Mouse (Mus musculus): ENCODE results near the gene Tmem151b. TPM values are rescaled to one million over a fixed set of nuclear protein-coding genes. Genes with fewer than 3 reads are reported as not detected.

Tmem151b gene
- polyA plus RNA-seq, 1 experiment from 2014 or later: 1.0 TPM

DNA sequence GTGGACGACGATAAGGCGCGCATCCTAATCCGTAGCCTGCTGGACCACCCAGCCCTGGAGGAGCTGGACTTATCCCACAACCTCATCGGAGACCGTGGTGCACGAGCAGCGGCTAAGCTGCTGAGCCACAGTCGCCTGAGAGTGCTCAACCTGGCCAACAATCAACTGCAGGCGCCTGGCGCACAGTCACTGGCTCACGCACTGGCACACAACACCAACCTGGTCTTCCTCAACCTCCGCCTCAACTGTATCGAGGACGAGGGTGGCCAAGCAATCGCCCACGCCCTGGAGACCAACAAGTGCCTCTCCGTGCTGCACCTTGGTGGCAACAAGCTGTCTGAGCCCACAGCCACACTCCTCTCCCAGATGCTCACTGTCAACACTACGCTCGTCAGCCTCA lies 9.8 kb downstream of the Tmem151b start:
- H3K4me2 ChIP-seq: no peak overlapping the region
- peaks cover 8% of the 10 kb centered on the region for H3K4me1 ChIP-seq (ENCODE audit: control insufficient read depth, insufficient read depth, low read length)
- WGBS (ENCODE audit: insufficient replicate concordance): 69% methylated on average over 21 of the region's 21 CpGs
- no peaks in the 10 kb centered on the region for H3K36me3 ChIP-seq (ENCODE audit: control insufficient read depth, insufficient read depth, low read length)
- H3K27me3 ChIP-seq (ENCODE audit: control insufficient read depth, insufficient read depth, low read length): peaks cover 92% of the 10 kb centered on the region
- ATAC-seq (replicated peaks; ENCODE audit: insufficient number of reproducible peaks, low FRiP score, low TSS enrichment): no peak
- H3K9me3 ChIP-seq (replicated peaks; ENCODE audit: control insufficient read depth, low read length): no peaks in the 10 kb centered on the region
- no peak overlapping the region for H3K4me3 ChIP-seq (ENCODE audit: low read depth, low read length)
- H3K27ac ChIP-seq (ENCODE audit: low read depth, low read length): no peak overlapping the region
- no peak overlapping the region for H3K9ac ChIP-seq (ENCODE audit: low read depth, low read length)

DNA sequence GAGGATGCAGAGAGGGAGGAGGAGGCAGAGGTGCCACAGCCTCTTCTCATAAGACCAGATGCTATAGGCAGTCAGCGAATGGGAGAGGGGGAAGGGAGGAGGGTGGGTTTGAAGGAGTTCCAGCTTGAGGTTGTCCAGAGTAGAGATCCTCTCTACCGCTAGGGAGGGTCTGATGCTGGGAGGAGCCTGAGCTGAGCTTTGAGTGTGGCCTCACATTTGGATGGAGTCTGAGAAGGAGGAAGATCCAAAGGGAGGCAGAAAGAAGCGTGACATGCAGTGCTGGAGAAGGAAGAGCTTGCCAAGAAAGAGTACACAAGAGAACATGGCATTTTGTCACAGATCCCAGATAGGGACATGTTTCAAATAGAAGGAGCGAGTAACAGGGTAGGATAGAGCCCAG lies 11.1 kb downstream of the Tmem151b start:
- no peak for ATAC-seq (replicated peaks; ENCODE audit: insufficient number of reproducible peaks, low FRiP score, low TSS enrichment)
- Histone ChIP-seq H3K4me3 (ENCODE audit: low read depth, low read length) (no peak overlapping the region), H3K9ac (ENCODE audit: low read depth, low read length) (no peak overlapping the region), H3K27ac (ENCODE audit: low read depth, low read length) (no peak overlapping the region), H3K27me3 (ENCODE audit: control insufficient read depth, insufficient read depth, low read length) (peaks cover 89% of the 10 kb centered on the region), H3K4me2 (no peak overlapping the region), H3K36me3 (ENCODE audit: control insufficient read depth, insufficient read depth, low read length) (no peaks in the 10 kb centered on the region), H3K9me3 (replicated peaks; ENCODE audit: control insufficient read depth, low read length) (no peaks in the 10 kb centered on the region), H3K4me1 (ENCODE audit: control insufficient read depth, insufficient read depth, low read length) (no peaks in the 10 kb centered on the region)
- 58% methylated on average over 4 of the region's 4 CpGs for WGBS (ENCODE audit: insufficient replicate concordance)

DNA sequence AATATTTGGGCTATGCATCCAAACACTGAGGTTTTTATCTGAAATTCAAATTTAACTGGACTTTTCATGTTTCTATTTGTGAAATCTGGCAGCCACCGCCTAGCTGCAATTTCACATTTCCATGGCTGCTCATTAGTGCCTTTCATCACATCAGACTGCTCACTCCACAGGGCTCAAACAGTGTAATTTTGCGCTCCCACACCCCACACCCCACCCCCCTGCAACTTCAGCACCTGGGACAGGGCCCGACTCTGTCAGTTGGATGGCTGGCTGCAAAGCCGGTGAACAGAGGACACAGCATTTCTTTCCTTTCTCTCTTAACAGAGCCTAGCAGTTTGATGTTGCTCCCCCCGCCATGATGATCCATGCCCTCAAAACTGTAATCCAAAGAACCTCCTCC lies 13.2 kb downstream of the Tmem151b start:
- no peak for ATAC-seq (replicated peaks; ENCODE audit: insufficient number of reproducible peaks, low FRiP score, low TSS enrichment)
- H3K27me3 ChIP-seq (ENCODE audit: control insufficient read depth, insufficient read depth, low read length): peaks cover 83% of the 10 kb centered on the region
- no peaks in the 10 kb centered on the region; the same call in 1 of the 2 replicates for H3K4me1 ChIP-seq (ENCODE audit: control insufficient read depth, insufficient read depth, low read length)
- H3K4me3 ChIP-seq (ENCODE audit: low read depth, low read length): no peak overlapping the region
- no peak overlapping the region for H3K27ac ChIP-seq (ENCODE audit: low read depth, low read length)
- no peaks in the 10 kb centered on the region for H3K36me3 ChIP-seq (ENCODE audit: control insufficient read depth, insufficient read depth, low read length)
- no peaks in the 10 kb centered on the region for H3K9me3 ChIP-seq (replicated peaks; ENCODE audit: control insufficient read depth, low read length)
- 8% methylated on average over 5 of the region's 5 CpGs for WGBS (ENCODE audit: insufficient replicate concordance)
- H3K9ac ChIP-seq (ENCODE audit: low read depth, low read length): no peak overlapping the region
- H3K4me2 ChIP-seq: no peak overlapping the region

DNA sequence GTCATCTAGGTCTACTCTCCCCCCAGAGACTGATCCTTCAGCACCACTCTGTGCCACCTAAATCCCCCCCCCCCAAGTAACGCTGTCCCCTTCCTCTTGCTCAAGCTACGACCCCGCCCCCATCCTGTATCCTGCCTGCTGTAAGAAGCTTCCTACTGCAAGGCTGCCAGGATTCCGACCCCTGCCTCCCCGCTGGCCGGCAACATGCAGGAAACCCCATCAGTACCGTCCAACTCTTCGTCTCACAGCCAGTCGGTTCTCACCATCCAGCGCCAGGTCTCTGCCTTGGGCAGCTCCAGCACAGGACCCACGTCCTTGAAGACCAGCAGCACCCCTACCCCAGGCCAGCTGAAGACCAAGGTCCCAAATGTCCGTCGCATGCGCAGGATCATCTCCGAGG lies 16.6 kb downstream of the Tmem151b start:
- no peaks in the 10 kb centered on the region for H3K36me3 ChIP-seq (ENCODE audit: control insufficient read depth, insufficient read depth, low read length)
- H3K4me1 ChIP-seq (ENCODE audit: control insufficient read depth, insufficient read depth, low read length): no peaks in the 10 kb centered on the region; the same call in 1 of the 2 replicates
- H3K9ac ChIP-seq (ENCODE audit: low read depth, low read length): no peak overlapping the region
- H3K4me2 ChIP-seq: no peak overlapping the region
- no peak overlapping the region for H3K27ac ChIP-seq (ENCODE audit: low read depth, low read length)
- 46% methylated on average over 15 of the region's 15 CpGs for WGBS (ENCODE audit: insufficient replicate concordance)
- no peak for ATAC-seq (replicated peaks; ENCODE audit: insufficient number of reproducible peaks, low FRiP score, low TSS enrichment)
- peaks cover 69% of the 10 kb centered on the region for H3K27me3 ChIP-seq (ENCODE audit: control insufficient read depth, insufficient read depth, low read length)
- H3K9me3 ChIP-seq (replicated peaks; ENCODE audit: control insufficient read depth, low read length): no peaks in the 10 kb centered on the region
- no peak overlapping the region for H3K4me3 ChIP-seq (ENCODE audit: low read depth, low read length)

DNA sequence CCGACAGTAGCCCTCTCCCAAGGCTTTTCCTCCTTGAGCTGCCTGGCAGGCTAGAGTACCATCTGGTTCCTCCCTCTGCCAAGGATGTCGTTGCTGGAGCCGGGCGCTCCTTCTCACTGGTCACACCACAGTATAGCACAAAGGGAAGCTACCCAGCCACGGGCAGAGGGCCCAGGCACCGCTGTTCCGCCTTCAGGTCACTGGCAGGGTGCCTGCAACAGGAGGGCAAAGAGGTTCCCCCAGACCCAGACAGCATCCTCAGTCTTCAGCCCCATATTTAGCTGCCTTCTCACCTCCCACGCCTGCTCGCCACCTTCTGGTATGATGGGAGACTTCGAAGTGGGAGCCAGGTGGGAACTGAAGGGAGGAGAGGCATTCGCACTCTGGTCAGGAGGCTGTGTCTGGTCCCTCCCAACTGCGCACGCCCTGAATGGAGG lies 19.1 kb downstream of the Tmem151b start:
- H3K27me3 ChIP-seq (ENCODE audit: control insufficient read depth, insufficient read depth, low read length): peaks cover 54% of the 10 kb centered on the region
- H3K4me3 ChIP-seq (ENCODE audit: low read depth, low read length): no peak overlapping the region
- 39% methylated on average over 13 of the region's 13 CpGs for WGBS (ENCODE audit: insufficient replicate concordance)
- H3K9ac ChIP-seq (ENCODE audit: low read depth, low read length): no peak overlapping the region
- no peak overlapping the region for H3K27ac ChIP-seq (ENCODE audit: low read depth, low read length)
- no peaks in the 10 kb centered on the region for H3K36me3 ChIP-seq (ENCODE audit: control insufficient read depth, insufficient read depth, low read length)
- H3K4me2 ChIP-seq: no peak overlapping the region
- no peak for ATAC-seq (replicated peaks; ENCODE audit: insufficient number of reproducible peaks, low FRiP score, low TSS enrichment)
- no peaks in the 10 kb centered on the region for H3K9me3 ChIP-seq (replicated peaks; ENCODE audit: control insufficient read depth, low read length)
- no peaks in the 10 kb centered on the region; the same call in 1 of the 2 replicates for H3K4me1 ChIP-seq (ENCODE audit: control insufficient read depth, insufficient read depth, low read length)

DNA sequence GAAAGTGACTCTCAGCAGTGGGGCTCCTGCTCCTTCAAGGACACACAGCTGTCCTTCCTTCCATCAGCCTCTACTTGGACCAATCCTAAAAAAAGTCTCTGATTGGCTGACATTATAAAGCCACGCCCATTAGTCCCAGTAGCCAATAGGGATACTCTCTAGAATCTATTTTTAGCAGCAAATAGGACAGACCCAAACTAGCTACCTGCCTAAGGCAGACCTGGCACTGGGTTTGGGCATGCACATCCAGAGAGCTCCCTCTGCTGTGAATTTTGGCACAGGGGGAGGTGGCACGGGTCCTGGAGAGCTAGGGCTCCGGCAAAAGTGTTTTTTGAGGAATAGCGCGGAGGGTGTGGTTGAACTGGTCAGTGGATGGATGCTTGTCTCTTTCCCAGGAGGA lies 22.9 kb downstream of the Tmem151b start:
- Histone ChIP-seq H3K4me1 (ENCODE audit: control insufficient read depth, insufficient read depth, low read length) (peaks cover 10% of the 10 kb centered on the region), H3K9ac (ENCODE audit: low read depth, low read length) (no peak overlapping the region), H3K27ac (ENCODE audit: low read depth, low read length) (no peak overlapping the region), H3K4me3 (ENCODE audit: low read depth, low read length) (no peak overlapping the region), H3K27me3 (ENCODE audit: control insufficient read depth, insufficient read depth, low read length) (peaks cover 34% of the 10 kb centered on the region), H3K9me3 (replicated peaks; ENCODE audit: control insufficient read depth, low read length) (no peaks in the 10 kb centered on the region), H3K4me2 (no peak overlapping the region; the same call in 1 of the 2 replicates), H3K36me3 (ENCODE audit: control insufficient read depth, insufficient read depth, low read length) (no peaks in the 10 kb centered on the region)
- 20% methylated on average over 5 of the region's 5 CpGs for WGBS (ENCODE audit: insufficient replicate concordance)
- peak; percentile 44; the same call in 1 of the 2 replicates for ATAC-seq (replicated peaks; ENCODE audit: insufficient number of reproducible peaks, low FRiP score, low TSS enrichment)

DNA sequence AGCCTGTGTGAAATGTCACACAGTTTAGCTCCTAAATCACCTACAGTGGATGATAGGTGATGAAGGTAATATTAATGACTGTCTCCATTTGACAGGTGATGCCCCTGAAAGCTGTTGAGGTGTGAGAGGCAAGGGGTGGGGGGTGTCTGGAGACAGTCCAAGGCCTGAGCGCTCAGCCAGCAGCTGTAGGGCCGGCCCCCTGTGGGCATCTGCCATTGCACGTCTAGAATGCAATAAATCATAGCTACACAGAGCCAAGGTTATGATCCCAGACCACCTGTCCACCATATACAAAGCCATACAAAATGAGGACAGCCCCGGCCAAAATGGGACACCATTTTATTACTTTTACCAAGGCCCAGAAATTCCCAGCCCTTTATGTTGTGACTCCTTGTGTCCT lies 24.5 kb downstream of the Tmem151b start:
- H3K9me3 ChIP-seq (replicated peaks; ENCODE audit: control insufficient read depth, low read length): no peaks in the 10 kb centered on the region
- H3K27me3 ChIP-seq (ENCODE audit: control insufficient read depth, insufficient read depth, low read length): peaks cover 22% of the 10 kb centered on the region
- H3K4me2 ChIP-seq: no peak overlapping the region
- ATAC-seq (replicated peaks; ENCODE audit: insufficient number of reproducible peaks, low FRiP score, low TSS enrichment): no peak
- H3K9ac ChIP-seq (ENCODE audit: low read depth, low read length): no peak overlapping the region
- no peak overlapping the region for H3K4me3 ChIP-seq (ENCODE audit: low read depth, low read length)
- H3K4me1 ChIP-seq (ENCODE audit: control insufficient read depth, insufficient read depth, low read length): peaks cover 20% of the 10 kb centered on the region
- H3K36me3 ChIP-seq (ENCODE audit: control insufficient read depth, insufficient read depth, low read length): no peaks in the 10 kb centered on the region
- no peak overlapping the region for H3K27ac ChIP-seq (ENCODE audit: low read depth, low read length)
- 76% methylated on average over 4 of the region's 4 CpGs for WGBS (ENCODE audit: insufficient replicate concordance)

DNA sequence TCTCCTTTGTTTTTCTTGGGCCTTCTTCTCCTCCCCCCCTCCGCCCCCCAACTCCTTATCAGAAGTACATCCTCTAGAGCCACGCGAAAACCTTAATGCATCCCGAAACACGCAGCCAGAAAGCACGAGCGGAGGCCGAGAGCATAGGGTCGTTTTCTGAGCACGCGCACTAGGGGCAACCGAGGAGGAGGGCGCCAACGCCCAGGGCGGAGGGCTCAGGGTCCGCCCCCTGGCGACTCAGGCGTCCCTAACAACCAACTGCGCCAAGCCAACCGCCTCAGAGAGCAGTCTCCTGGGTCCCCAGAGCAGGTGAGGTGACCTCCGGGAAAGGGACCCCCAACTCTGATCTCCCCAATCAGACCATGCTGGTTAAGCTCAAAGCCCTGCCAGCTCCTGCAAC lies 26.2 kb downstream of the Tmem151b start, which contains the start of gene Tcte1:
TSS of gene Tcte1 (plus strand) at position 172 of the 400 bp plus-strand sequence.
- WGBS (ENCODE audit: insufficient replicate concordance): under 1% methylated on average over 21 of the region's 21 CpGs
- Histone ChIP-seq H3K9ac (ENCODE audit: low read depth, low read length) (peak within 1 kb of the TSS; percentile 65), H3K4me1 (ENCODE audit: control insufficient read depth, insufficient read depth, low read length) (peaks cover 20% of the 10 kb centered on the region), H3K4me2 (peak within 1 kb of the TSS; percentile 85), H3K27ac (ENCODE audit: low read depth, low read length) (no peak within 1 kb of the TSS), H3K27me3 (ENCODE audit: control insufficient read depth, insufficient read depth, low read length) (peaks cover 14% of the 10 kb centered on the region), H3K9me3 (replicated peaks; ENCODE audit: control insufficient read depth, low read length) (no peaks in the 10 kb centered on the region), H3K4me3 (ENCODE audit: low read depth, low read length) (peak within 1 kb of the TSS; percentile 47), H3K36me3 (ENCODE audit: control insufficient read depth, insufficient read depth, low read length) (no peaks in the 10 kb centered on the region)
- ATAC-seq (replicated peaks; ENCODE audit: insufficient number of reproducible peaks, low FRiP score, low TSS enrichment): 0 out of 2 replicates have a peak, but pooled peaks have one; percentile 29

DNA sequence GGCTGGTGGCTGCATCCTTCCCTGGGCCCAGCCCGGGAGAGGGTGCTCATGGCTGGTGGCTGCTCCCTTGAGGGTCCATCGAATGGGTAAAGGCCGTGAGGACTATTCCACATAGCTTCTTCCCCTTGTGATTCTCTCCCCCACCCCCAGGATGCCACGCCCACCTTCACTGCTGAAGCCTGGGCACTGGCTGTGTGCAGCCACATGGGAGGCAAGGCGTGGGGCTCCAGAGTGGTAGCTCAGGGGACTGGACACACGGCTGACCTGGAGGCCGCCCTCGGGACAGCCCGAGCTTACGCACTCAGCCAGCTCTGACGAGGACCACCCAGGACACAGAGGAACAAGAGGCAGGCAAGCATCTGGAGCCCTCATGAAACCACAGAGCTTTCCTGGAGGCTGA lies 29.3 kb downstream of the Tmem151b start:
- Histone ChIP-seq H3K27me3 (ENCODE audit: control insufficient read depth, insufficient read depth, low read length) (peaks cover 9% of the 10 kb centered on the region; the same call in 1 of the 2 replicates), H3K4me3 (ENCODE audit: low read depth, low read length) (no peak overlapping the region), H3K9ac (ENCODE audit: low read depth, low read length) (no peak overlapping the region), H3K4me2 (no peak overlapping the region), H3K36me3 (ENCODE audit: control insufficient read depth, insufficient read depth, low read length) (0 out of 2 replicates have a peak, but pooled peaks cover 2% of the 10 kb centered on the region), H3K4me1 (ENCODE audit: control insufficient read depth, insufficient read depth, low read length) (peaks cover 22% of the 10 kb centered on the region), H3K9me3 (replicated peaks; ENCODE audit: control insufficient read depth, low read length) (no peaks in the 10 kb centered on the region), H3K27ac (ENCODE audit: low read depth, low read length) (no peak overlapping the region)
- WGBS (ENCODE audit: insufficient replicate concordance): 74% methylated on average over 11 of the region's 11 CpGs
- ATAC-seq (replicated peaks; ENCODE audit: insufficient number of reproducible peaks, low FRiP score, low TSS enrichment): no peak

All from heart, embryonic 11.5 days (tissue).